Comparison of ENCODE assay signal across 12 mouse cellular contexts in genomic region chr12:103189771-103190170, GRCm38 (mm10). TPM values are rescaled to one million over a fixed set of nuclear protein-coding genes. Genes with fewer than 3 reads are reported as not detected.
DNase-seq lines count a peak whose midpoint lies in the region; ATAC-seq and TF ChIP-seq lines count a peak whose summit lies in the region.
"Had no signal": no experiment of that assay in that cellular context is flagged by ENCODE, and none has a peak within 500 bp of the region (broad histone marks: within the 10 kb centered on the region; RNA-seq: fewer than 3 reads in every experiment).

No protein-coding gene starts in this region.

- no peak for TF ChIP-seq POLR2A in brain, embryonic 14.5 days (IDR thresholded peaks at IDR 0.05; ENCODE audit: borderline replicate concordance, extremely low read depth, insufficient read depth, insufficient read length, poor library complexity, severe bottlenecking)

- H3K27me3 ChIP-seq in forebrain, embryonic 14.5 days (replicated peaks; ENCODE audit: control insufficient read depth, insufficient read depth, low read length), result no peaks in the 10 kb centered on the region
- no peaks in the 10 kb centered on the region for H3K27me3 ChIP-seq in forebrain, embryonic 11.5 days (ENCODE audit: control insufficient read depth, insufficient read depth, low read length)

- H3K4me2 ChIP-seq in forebrain, embryonic 14.5 days (ENCODE audit: low read length), result no peak overlapping the region
- no peak overlapping the region for H3K4me2 ChIP-seq in forebrain, embryonic 11.5 days (ENCODE audit: low read depth, low read length, severe bottlenecking)

- WGBS in forebrain, embryonic 14.5 days, result 75% methylated on average over 12 of the region's 12 CpGs
- WGBS in forebrain, embryonic 11.5 days, result 86% methylated on average over 12 of the region's 12 CpGs

- no peak overlapping the region for H3K27ac ChIP-seq in forebrain, embryonic 14.5 days (ENCODE audit: low read depth, low read length)
- H3K27ac ChIP-seq in forebrain, embryonic 11.5 days (ENCODE audit: low read depth, low read length), result no peak overlapping the region
- H3K27ac ChIP-seq: heart, adult 2 months; kidney, postnatal 0 days had no signal

- peak; percentile 38; the same call in 1 of the 2 replicates for ATAC-seq in forebrain, embryonic 14.5 days
- no peak for ATAC-seq in forebrain, embryonic 11.5 days (replicated peaks; ENCODE audit: low FRiP score)
- ATAC-seq: liver, postnatal 0 days had no signal

- no peak overlapping the region for H3K4me3 ChIP-seq in forebrain, embryonic 14.5 days (ENCODE audit: low read depth, low read length)
- no peak overlapping the region for H3K4me3 ChIP-seq in forebrain, embryonic 11.5 days (ENCODE audit: low read depth, low read length)
- H3K4me3 ChIP-seq: heart, adult 2 months had no signal

- no peaks in the 10 kb centered on the region for H3K4me1 ChIP-seq in forebrain, embryonic 14.5 days (ENCODE audit: control insufficient read depth, insufficient read depth, low read length)
- H3K4me1 ChIP-seq in forebrain, embryonic 11.5 days (replicated peaks; ENCODE audit: control insufficient read depth, insufficient read depth, low read length), result no peaks in the 10 kb centered on the region

- TF ChIP-seq CTCF in brain, embryonic 14.5 days (IDR thresholded peaks at IDR 0.05; ENCODE audit: borderline replicate concordance, extremely low read depth, insufficient read depth, insufficient read length), result no peak

- peak; percentile 44 for DNase-seq in forebrain, embryonic 14.5 days (ENCODE audit: low spot score)
- no peak for DNase-seq in forebrain, embryonic 11.5 days (ENCODE audit: low spot score)
- peak; percentile 61 for DNase-seq in brain, embryonic 14.5 days (ENCODE audit: low read depth)
- DNase-seq in frontal cortex, postnatal 25 days (ENCODE audit: low spot score in 2 of 2), result peak; percentile 26 to 56
- peak; percentile 73 to 75 for DNase-seq in left cerebral cortex, postnatal 14 days (ENCODE audit: low spot score in 2 of 2)
- DNase-seq in thymus, postnatal 0 days (ENCODE audit: low spot score), result no peak
- no peak for DNase-seq in yolk sac, embryonic 10.5 days (ENCODE audit: low spot score)
- no peak for DNase-seq in adrenal gland, postnatal 4 days (ENCODE audit: low spot score in 2 of 2)
- DNase-seq: heart, adult 2 months; liver, postnatal 0 days had no signal

- no peak overlapping the region for H3K9ac ChIP-seq in forebrain, embryonic 14.5 days (ENCODE audit: low read length)
- no peak overlapping the region for H3K9ac ChIP-seq in forebrain, embryonic 11.5 days (ENCODE audit: low read length)
- H3K9ac ChIP-seq: liver, postnatal 0 days had no signal

- no peaks in the 10 kb centered on the region for H3K9me3 ChIP-seq in forebrain, embryonic 14.5 days (replicated peaks; ENCODE audit: control insufficient read depth, low read length)
- H3K9me3 ChIP-seq in forebrain, embryonic 11.5 days (ENCODE audit: control insufficient read depth, low read length), result no peaks in the 10 kb centered on the region

- intact Hi-C loops in left cerebral cortex, postnatal 14 days (cut with DNase I), result no loop called here

- peaks cover 4% of the 10 kb centered on the region; the same call in 1 of the 2 replicates for H3K36me3 ChIP-seq in forebrain, embryonic 14.5 days (ENCODE audit: control insufficient read depth, insufficient read depth, low read length)
- no peaks in the 10 kb centered on the region for H3K36me3 ChIP-seq in forebrain, embryonic 11.5 days (ENCODE audit: control insufficient read depth, insufficient read depth, low read length)

RNA-seq across cellular contexts. Expression of gene Prima1, which starts 52.2 kb away (rescaled TPM):
- polyA plus RNA-seq in forebrain, embryonic 14.5 days (2014; fragmentation: Nextera tagmentation; extraction: Ambion mirVana), result 0.33 TPM in 1 of 2 replicates, not detected in the other
- polyA plus RNA-seq in forebrain, embryonic 11.5 days (2014; fragmentation: Nextera tagmentation; extraction: Ambion mirVana), result 0.31 and 0.95 TPM in 2 replicates
- polyA plus RNA-seq in brain, embryonic 14.5 days (2012; rRNA removed), result 2.3 and 2.6 TPM in 2 replicates
- 1 to 10 TPM; 2.4 to 6.5 TPM for total RNA-seq in left cerebral cortex, postnatal 14 days (2021)
- polyA plus RNA-seq in thymus, postnatal 0 days (2015; fragmentation: Nextera tagmentation; extraction: Ambion mirVana), result not detected in 2 replicates
- total RNA-seq in adrenal gland, postnatal 4 days (2021), result 1 to 10 TPM; 4.8 to 6.9 TPM
- polyA plus RNA-seq: C2C12; liver, postnatal 0 days had no signal

Comparison
In these comparisons a context has a peak if more than half of its experiments do, and no peak if none do; other contexts are left out.
1. DNase-seq: peak in forebrain, embryonic 14.5 days (single experiment), brain, embryonic 14.5 days (single experiment), frontal cortex, postnatal 25 days (2 of 2) and left cerebral cortex, postnatal 14 days (2 of 2); none in forebrain, embryonic 11.5 days (single experiment), thymus, postnatal 0 days (single experiment), yolk sac, embryonic 10.5 days (single experiment) and adrenal gland, postnatal 4 days (0 of 2).